Mouse (Mus musculus): ENCODE results near the gene Plvap. TPM values are rescaled to one million over a fixed set of nuclear protein-coding genes. Genes with fewer than 3 reads are reported as not detected.

The Plvap gene
- total RNA-seq, 1 experiment from 2014 or later: not detected

- ATAC-seq (ENCODE audit: extremely low read depth, insufficient number of reproducible peaks, low FRiP score, poor library complexity, severe bottlenecking): no peak
These were observed 38.8 kb downstream of the Plvap start for GRCm38 (mm10) chr8:71472601-71473386.

GRCm38 (mm10) chr8:71471861-71472260 is 39.7 kb downstream of the Plvap start:
- ATAC-seq (ENCODE audit: extremely low read depth, insufficient number of reproducible peaks, low FRiP score, poor library complexity, severe bottlenecking): no peak

DNA sequence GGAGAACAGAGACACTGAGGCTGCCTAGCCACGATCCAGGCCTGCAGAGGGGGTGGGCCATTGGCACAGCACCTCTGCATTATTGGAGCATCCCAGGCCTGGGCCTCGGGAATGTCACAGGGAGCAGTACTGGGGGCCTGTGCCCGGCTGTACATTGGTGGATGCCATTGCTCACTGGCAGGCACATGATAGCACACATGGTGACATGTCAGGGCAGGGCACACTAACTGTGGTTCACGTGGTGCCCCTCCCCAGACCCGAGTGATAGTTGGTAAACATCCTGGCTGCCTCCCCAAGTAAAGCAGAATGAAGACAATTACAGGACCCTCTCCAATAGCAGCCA is 40.7 kb downstream of the Plvap start:
- ATAC-seq (ENCODE audit: extremely low read depth, insufficient number of reproducible peaks, low FRiP score, poor library complexity, severe bottlenecking): no peak

DNA sequence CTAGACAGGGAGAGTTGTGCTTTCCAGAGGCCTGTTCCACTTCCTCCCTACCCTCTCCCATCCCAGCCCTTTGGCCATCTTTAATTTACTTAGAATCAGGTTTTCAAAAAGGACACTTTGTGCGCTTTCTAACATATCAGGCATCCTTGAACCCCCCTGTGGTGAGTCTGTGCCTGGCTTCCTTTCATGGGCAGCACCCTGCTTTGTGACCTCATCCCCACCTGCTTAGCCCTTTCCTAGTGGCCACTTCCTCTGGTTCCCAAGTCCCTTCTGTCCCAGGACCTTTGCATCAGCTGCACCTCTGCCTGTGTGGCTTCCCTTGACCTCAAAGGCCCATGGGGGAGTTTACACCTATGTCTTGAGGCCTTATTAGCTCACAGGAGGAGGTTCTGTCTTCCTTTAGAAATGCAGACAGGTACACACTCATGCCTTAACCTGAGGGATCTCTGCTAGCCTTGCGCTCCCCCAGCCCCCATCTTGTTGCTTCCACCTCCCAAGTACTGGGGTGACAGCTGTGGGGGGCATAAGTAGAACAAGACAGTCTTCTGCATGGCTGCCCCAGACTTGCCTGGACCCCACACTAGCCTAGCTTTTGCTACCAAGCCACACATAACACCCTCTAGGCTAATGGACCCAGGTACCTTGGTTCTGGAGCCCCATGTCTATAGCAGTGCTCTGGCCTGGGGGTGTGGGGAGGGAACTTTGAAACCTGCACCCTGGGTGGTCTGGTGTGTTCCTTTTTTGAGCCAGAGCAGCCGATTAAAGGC is 41.2 kb downstream of the Plvap start:
- no peak for ATAC-seq (ENCODE audit: extremely low read depth, insufficient number of reproducible peaks, low FRiP score, poor library complexity, severe bottlenecking)

DNA sequence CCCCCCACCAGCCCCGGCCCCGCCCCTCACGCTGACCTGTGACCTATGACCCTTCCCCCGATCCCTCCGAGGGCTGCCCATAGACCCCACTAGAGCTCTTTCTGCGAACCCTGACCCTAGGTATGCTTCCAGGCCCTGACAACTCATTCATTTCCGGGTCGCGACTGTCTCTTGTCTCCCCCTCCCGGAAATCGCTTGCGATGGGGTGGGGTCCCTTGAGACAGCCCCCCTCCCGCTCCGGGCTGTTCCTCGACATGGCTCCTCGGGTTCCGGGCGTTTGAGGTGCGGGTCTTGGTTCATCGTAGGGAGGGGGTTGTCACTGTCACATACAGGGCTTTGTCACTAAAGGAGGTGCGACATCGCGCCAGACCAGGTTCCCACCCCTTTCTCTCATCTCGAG is 42.1 kb downstream of the Plvap start:
- ATAC-seq (ENCODE audit: extremely low read depth, insufficient number of reproducible peaks, low FRiP score, poor library complexity, severe bottlenecking): no peak

GRCm38 (mm10) chr8:71468916-71469315 is 42.6 kb downstream of the Plvap start, which contains the start of gene Dda1:
Gene Dda1 (plus strand): TSS chr8:71469199.
- peak; percentile 79 for ATAC-seq (ENCODE audit: extremely low read depth, insufficient number of reproducible peaks, low FRiP score, poor library complexity, severe bottlenecking)

GRCm38 (mm10) chr8:71468001-71468400 is 43.6 kb downstream of the Plvap start:
- ATAC-seq (ENCODE audit: extremely low read depth, insufficient number of reproducible peaks, low FRiP score, poor library complexity, severe bottlenecking): no peak

GRCm38 (mm10) chr8:71467201-71467600 is 44.4 kb downstream of the Plvap start:
- ATAC-seq (ENCODE audit: extremely low read depth, insufficient number of reproducible peaks, low FRiP score, poor library complexity, severe bottlenecking): no peak

- ATAC-seq (ENCODE audit: extremely low read depth, insufficient number of reproducible peaks, low FRiP score, poor library complexity, severe bottlenecking): no peak
These were observed 45.4 kb downstream of the Plvap start for GRCm38 (mm10) chr8:71466198-71466597.

- ATAC-seq (ENCODE audit: extremely low read depth, insufficient number of reproducible peaks, low FRiP score, poor library complexity, severe bottlenecking): no peak
These were observed 45.8 kb downstream of the Plvap start for GRCm38 (mm10) chr8:71465733-71466132.

DNA sequence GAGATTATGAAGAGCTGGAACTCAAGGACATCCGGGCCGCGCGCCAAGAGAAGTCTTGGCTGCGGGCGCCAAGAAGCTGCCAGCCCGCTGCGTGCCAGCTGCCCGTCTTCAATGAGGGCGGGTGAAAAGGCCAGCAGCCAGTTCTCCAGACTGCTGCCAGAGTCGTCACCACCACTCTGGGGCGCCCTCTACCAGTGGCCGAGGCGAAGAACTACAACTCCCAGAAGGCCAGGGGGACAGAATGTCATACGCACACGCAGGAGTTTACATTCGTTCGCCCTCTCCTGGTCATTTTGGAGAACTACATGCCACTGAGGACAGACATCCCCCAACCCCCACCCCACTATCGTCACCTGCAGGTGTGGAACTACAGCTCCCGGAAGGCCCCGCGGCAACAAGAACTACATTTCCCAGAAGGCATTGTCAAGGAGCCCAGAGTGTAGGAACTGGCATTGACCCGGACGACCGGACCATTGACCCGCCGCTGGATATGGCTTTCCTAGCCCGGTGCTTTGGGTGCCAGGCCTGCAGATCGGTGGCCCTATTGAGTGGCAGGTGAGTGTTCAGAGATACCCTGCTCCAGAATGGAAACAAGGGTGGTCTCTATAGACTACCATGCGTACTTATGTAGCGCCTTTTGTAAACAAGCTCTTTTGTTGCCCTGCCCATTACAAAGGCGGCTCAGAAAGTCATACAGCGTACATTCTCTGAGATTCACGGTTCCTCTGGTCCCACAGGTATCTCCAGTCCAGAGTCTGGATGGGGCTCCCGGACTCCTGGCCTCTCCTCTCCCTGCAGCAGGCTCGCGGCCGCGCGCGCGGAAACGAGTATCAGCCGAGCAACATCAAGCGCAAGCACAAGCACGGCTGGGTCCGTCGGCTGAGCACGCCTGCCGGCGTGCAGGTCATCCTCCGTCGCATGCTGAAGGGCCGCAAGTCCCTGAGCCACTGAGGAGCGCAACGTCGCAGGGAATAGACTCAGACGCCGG is 46.7 kb downstream of the Plvap start, which contains the start of gene Mrpl34:
Mrpl34 (plus strand) TSS at position 447 of the 988 bp plus-strand sequence.
- ATAC-seq (ENCODE audit: extremely low read depth, insufficient number of reproducible peaks, low FRiP score, poor library complexity, severe bottlenecking): peak; percentile 80

DNA sequence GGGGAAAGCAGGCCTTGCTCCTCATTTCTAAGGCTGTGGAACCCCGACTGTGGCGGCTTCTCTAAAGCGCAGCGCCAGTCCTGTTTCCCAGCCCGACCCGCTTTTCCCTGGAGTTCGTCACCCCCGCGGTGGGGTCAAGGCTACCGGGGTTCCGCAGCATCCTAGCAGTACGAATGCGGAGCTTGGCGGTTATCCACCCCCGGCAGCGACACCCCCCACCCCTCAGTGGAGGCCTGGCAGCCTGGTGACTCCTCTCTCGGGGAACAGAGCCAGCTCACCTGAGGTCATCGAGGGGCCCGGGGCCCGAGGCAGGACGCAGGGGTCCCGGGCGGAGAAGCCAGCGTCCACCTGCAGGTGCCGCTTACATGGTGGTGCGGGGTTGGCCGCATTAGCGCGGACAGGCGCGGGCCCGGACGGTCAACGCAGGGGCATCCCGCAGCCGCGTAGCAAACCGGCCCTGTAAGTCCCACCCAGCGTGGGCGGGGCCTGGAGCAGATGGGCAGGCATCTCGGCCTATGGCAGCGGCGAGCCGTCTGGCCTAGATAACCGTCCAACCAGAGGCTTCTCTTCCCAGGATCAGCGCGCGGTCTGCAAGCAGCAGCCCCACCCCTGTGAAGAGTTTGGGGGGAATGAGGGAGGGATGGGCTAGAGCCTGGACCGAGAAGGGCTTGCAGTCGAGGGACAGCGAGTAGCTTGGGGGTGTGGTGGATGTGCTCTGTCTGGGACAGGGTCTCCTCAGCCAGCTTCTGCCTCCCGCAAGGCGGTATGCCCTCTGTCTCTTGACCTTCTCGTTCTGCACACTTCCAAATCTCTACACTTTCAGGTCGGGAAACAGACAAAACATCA is 48.1 kb downstream of the Plvap start, which contains the start of gene Abhd8:
Abhd8 (minus strand) TSS at position 468 of the 846 bp plus-strand sequence.
- ATAC-seq (ENCODE audit: extremely low read depth, insufficient number of reproducible peaks, low FRiP score, poor library complexity, severe bottlenecking): peak; percentile 54

DNA sequence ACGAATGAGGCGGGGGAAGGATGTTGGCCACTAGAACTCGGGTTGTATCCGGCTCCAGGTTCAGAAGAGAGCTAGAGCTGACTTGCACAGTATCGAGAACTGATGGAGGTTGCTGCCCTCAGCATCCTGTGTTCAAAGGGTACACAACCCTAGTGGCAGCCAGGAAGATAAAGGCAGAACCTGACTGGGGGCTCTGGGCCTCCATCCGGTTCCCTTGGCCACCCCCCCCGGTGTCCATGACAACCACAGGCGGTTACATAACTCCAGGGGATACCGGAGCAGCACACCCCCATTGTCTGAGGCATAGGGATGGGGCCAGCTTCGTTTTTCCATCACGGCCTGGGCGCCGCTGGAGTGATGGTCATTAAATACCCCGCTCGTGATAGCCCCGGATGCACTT is 48.8 kb downstream of the Plvap start:
- ATAC-seq (ENCODE audit: extremely low read depth, insufficient number of reproducible peaks, low FRiP score, poor library complexity, severe bottlenecking): peak; percentile 30

DNA sequence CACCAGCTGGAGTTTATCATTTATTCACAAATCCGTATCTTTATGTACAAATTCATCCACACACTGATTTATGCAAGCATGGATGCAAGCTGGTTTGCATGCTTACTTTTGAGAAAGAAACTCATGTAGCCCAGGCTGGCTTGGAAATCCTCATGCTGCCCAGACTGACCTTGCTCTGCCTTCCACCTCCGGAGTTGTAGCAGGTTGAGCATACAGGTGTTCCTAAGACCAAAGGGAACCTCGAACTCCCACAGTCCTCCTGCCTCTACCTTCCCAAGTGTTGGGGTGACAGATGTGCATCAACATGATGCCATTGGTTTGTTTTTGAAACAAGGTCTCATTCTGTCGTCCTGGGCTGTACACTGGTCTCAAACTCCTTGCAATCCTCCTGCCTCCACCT is 49.4 kb downstream of the Plvap start:
- ATAC-seq (ENCODE audit: extremely low read depth, insufficient number of reproducible peaks, low FRiP score, poor library complexity, severe bottlenecking): no peak

- ATAC-seq (ENCODE audit: extremely low read depth, insufficient number of reproducible peaks, low FRiP score, poor library complexity, severe bottlenecking): no peak
These were observed 50.3 kb downstream of the Plvap start for GRCm38 (mm10) chr8:71461152-71461840.

GRCm38 (mm10) chr8:71460716-71461115 is 50.8 kb downstream of the Plvap start:
- no peak for ATAC-seq (ENCODE audit: extremely low read depth, insufficient number of reproducible peaks, low FRiP score, poor library complexity, severe bottlenecking)

GRCm38 (mm10) chr8:71457659-71458270 is 53.8 kb downstream of the Plvap start:
- no peak for ATAC-seq (ENCODE audit: extremely low read depth, insufficient number of reproducible peaks, low FRiP score, poor library complexity, severe bottlenecking)
